Mouse (Mus musculus): ENCODE results near the gene Nup54. TPM values are rescaled to one million over a fixed set of nuclear protein-coding genes. Genes with fewer than 3 reads are reported as not detected.
A peak's percentile ranks its signal among the peaks of the same experiment; 100 is the strongest.

Gene Nup54
- polyA plus RNA-seq, 1 experiment from 2014 or later = 48.6 TPM

DNA sequence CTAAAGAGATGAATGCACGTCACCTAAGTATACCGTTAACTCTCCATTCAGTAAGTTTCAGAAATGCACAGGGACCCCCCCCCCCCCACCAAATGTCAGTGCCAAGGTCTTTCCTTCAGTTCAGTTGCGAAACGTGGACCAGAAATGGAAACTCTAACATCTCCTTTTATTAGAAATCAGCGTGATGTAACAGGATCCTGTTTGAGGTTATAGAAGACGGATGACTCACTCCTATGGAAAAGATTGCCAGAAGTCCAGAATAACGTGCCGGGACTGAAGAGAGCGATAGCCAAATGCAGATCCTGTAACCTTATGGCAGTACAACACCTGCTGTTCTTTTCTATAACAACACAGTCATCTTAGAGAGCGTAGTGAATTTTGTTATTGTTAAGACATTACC is 66.6 kb downstream of the Nup54 start:
- no peaks in the 10 kb centered on the region for H3K27me3 ChIP-seq
- POLR2A ChIA-PET = no interaction called here
- in situ Hi-C loops (cut with MboI; ENCODE audit: low pct_unique_long_range_greater_than_20kb) = loop anchor here (5.0 kb wide), 1 partner anchor 51 kb away; no protein-coding TSS in a partner anchor
- DNase-seq (ENCODE audit: low read depth, low spot score) (peak; percentile 55), ATAC-seq (no peak)
- CTCF ChIA-PET = interaction anchor here (0.8 to 2.5 kb wide), 5 partner anchors 16 to 66 kb away, joined by 3 to 11 read pairs (median 4); no protein-coding TSS in a partner anchor
- TF ChIP-seq CTCF (IDR thresholded peaks at IDR 0.05) = no peak

GRCm38 (mm10) chr5:92366565-92366964 is 68.5 kb downstream of the Nup54 start:
- ATAC-seq (no peak), DNase-seq (ENCODE audit: low read depth, low spot score) (no peak)
- ChIA-PET POLR2A (no interaction called here), CTCF (interaction anchor here (1.7 to 1.8 kb wide), 2 partner anchors 10 to 18 kb away, joined by 5 to 9 read pairs; no protein-coding TSS in a partner anchor)
- in situ Hi-C loops (cut with MboI; ENCODE audit: low pct_unique_long_range_greater_than_20kb) = loop anchor here (5.0 kb wide), 1 partner anchor 49 kb away; no protein-coding TSS in a partner anchor
- no peaks in the 10 kb centered on the region for H3K27me3 ChIP-seq
- TF ChIP-seq CTCF (IDR thresholded peaks at IDR 0.05) = no peak

Other genes with a start within 250 kb of the Nup54 start
- 0.33 TPM for gene U90926, start 219.8 kb downstream of the Nup54 start, polyA plus RNA-seq (2021)
- 0.13 TPM for gene Ppef2, start 178.9 kb downstream of the Nup54 start, polyA plus RNA-seq (2021)
- 33.5 TPM for gene Naaa, start 157.0 kb downstream of the Nup54 start, polyA plus RNA-seq (2021)
- gene Sdad1, start 124.7 kb downstream of the Nup54 start, polyA plus RNA-seq (2021) = 27.6 TPM
- gene Cxcl9, start 107.1 kb downstream of the Nup54 start, polyA plus RNA-seq (2021) = 0.03 TPM
- not detected for gene Art3, start 103.4 kb downstream of the Nup54 start, polyA plus RNA-seq (2021)
- 2.1 TPM for gene Cxcl10, start 86.3 kb downstream of the Nup54 start, polyA plus RNA-seq (2021)
- 43.1 TPM for gene Scarb2, start 71.6 kb upstream of the Nup54 start, polyA plus RNA-seq (2021)
- not detected for gene Fam47e, start 119.8 kb upstream of the Nup54 start, polyA plus RNA-seq (2021)
- gene Stbd1, start 167.8 kb upstream of the Nup54 start, polyA plus RNA-seq (2021) = 9.9 TPM
- gene Ccdc158, start 240.1 kb upstream of the Nup54 start, polyA plus RNA-seq (2021) = 8.0 TPM
- 206 TPM for gene Shroom3, start 248.2 kb upstream of the Nup54 start, polyA plus RNA-seq (2021)

Data from Patski (cell line).